Mouse (Mus musculus) olfactory bulb, adult 2 months (tissue): ENCODE data around the gene Man2b1.

ENCODE experiments used
- CTCF ChIP-seq: fragments of 200-500 bp; IDR thresholded peaks from 2 replicates; pipeline ENCODE4 v1.5.1; 2012; ENCODE audit warnings: low read depth, mild to moderate bottlenecking, low read length, moderate library complexity; ENCODE audit not compliant: insufficient read depth
- POLR2A ChIP-seq: fragments of 200-500 bp; IDR thresholded peaks from 2 replicates; pipeline ENCODE4 v1.6.1; 2012; ENCODE audit warnings: mild to moderate bottlenecking, low read depth, low read length, moderate library complexity; ENCODE audit not compliant: insufficient read depth

DNA sequence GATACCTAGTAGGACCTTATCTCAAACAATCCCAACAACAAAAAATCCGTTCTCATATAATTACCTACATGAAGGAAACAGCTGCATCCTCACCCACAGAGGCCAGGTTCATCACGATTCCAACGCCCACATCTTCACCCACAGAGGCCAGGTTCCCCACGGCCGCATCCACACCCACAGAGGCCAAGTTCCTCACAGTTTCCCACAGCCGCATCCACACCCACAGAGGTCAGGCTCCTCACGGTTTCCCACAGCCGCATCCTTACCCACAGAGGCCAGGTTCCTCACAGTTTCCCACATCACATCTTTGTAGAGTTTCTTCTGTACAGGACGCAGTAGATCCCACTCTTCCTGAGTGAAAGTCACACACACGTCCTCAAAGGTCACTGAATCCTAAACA, 30.2 kb downstream of the Man2b1 start:
- TF ChIP-seq CTCF (no peak), POLR2A (no peak)
